Mouse (Mus musculus) lung, embryonic 14.5 days (tissue): Measurements from ENCODE around the gene Zzef1. TPM values are rescaled to one million over a fixed set of nuclear protein-coding genes. Genes with fewer than 3 reads are reported as not detected.

Experiments used
- ATAC-seq: fragments of 200-750 bp; cut with Nextera tagmentation; 2 replicates; pipeline ENCODE4 v1.8.0; 2017; ENCODE audit warnings: mild to moderate bottlenecking, moderate TSS enrichment, moderate library complexity; ENCODE audit not compliant: insufficient read depth
- DNase-seq: peaks from one replicate; pipeline ENCODE4 v3.0.0-alpha.2; 2015
- H3K27ac ChIP-seq: fragments of 300-500 bp; sonication (generic); 2 replicates; pipeline ENCODE4 v1.5.1; 2014; ENCODE audit warnings: low read depth, mild to moderate bottlenecking, moderate library complexity
- H3K27me3 ChIP-seq: fragments of 300-500 bp; sonication (generic); 2 replicates; pipeline ENCODE4 v1.6.1; 2014; ENCODE audit warnings: low read length, control low read depth; ENCODE audit not compliant: insufficient read depth
- H3K36me3 ChIP-seq: fragments of 300-500 bp; sonication (generic); 2 replicates; pipeline ENCODE4 v1.6.1; 2014; ENCODE audit warnings: control low read depth; ENCODE audit not compliant: insufficient read depth
- H3K4me1 ChIP-seq: fragments of 300-500 bp; sonication (generic); 2 replicates; pipeline ENCODE4 v1.6.1; 2014; ENCODE audit warnings: antibody characterized with exemption, control low read depth; ENCODE audit not compliant: insufficient read depth
- H3K4me2 ChIP-seq: fragments of 300-500 bp; sonication (generic); 2 replicates; pipeline ENCODE4 v1.6.1; 2014; ENCODE audit warnings: mild to moderate bottlenecking
- H3K4me3 ChIP-seq: fragments of 300-500 bp; sonication (generic); 2 replicates; pipeline ENCODE4 v1.5.1; 2014; ENCODE audit warnings: low read depth, low read length
- H3K9ac ChIP-seq: fragments of 300-500 bp; sonication (generic); 2 replicates; pipeline ENCODE4 v1.6.1; 2014
- H3K9me3 ChIP-seq: fragments of 300-500 bp; sonication (generic); 2 replicates; pipeline ENCODE4 v1.6.1; 2016; ENCODE audit warnings: low read depth, low read length, control low read depth
- CTCF ChIP-seq: IDR thresholded peaks from 2 replicates; pipeline ENCODE4 v1.5.1; 2016; ENCODE audit warnings: antibody characterized with exemption, low read depth
- whole genome bisulfite sequencing: fragments of 180-500 bp; shearing (Covaris S2); extraction: QIAGEN DNeasy Blood & Tissue Kit; methylation state at CpG from one replicate; pipeline ENCODE4 v1.1.7; 2014; 5-methylcytosine and 5-hydroxymethylcytosine counted together
- polyA plus RNA-seq: library from polyadenylated mRNA; unstranded; fragments of >200 nt; fragmentation: Nextera tagmentation; extraction: Ambion mirVana; gene quantifications from 2 replicates; pipeline ENCODE4 v1.2.1, GENCODE M21; 2014

Zzef1 gene
- polyA plus RNA-seq, 1 experiment from 2014 or later: 12.2 TPM

- ATAC-seq (no peak), DNase-seq (no peak)
- Histone ChIP-seq H3K27ac (no peak overlapping the region), H3K36me3 (peaks cover 53% of the 10 kb centered on the region), H3K9me3 (no peaks in the 10 kb centered on the region), H3K4me2 (no peak overlapping the region), H3K27me3 (no peaks in the 10 kb centered on the region), H3K4me3 (no peak overlapping the region), H3K4me1 (no peaks in the 10 kb centered on the region), H3K9ac (no peak overlapping the region)
- no peak for TF ChIP-seq CTCF
- 81% methylated on average over 1 of the region's 1 CpGs for whole genome bisulfite sequencing
Observed at GRCm38 (mm10) chr11:72892623-72893022, 96.6 kb downstream of the Zzef1 start.

GRCm38 (mm10) chr11:72908391-72908790, 112.4 kb downstream of the Zzef1 start:
- Histone ChIP-seq H3K9me3 (no peaks in the 10 kb centered on the region), H3K27me3 (no peaks in the 10 kb centered on the region), H3K27ac (no peak overlapping the region), H3K4me1 (no peaks in the 10 kb centered on the region), H3K9ac (no peak overlapping the region), H3K36me3 (peaks cover 56% of the 10 kb centered on the region), H3K4me3 (no peak overlapping the region), H3K4me2 (no peak overlapping the region)
- ATAC-seq (no peak), DNase-seq (no peak)
- 86% methylated on average over 4 of the region's 4 CpGs for WGBS
- TF ChIP-seq CTCF: no peak

- peaks cover 60% of the 10 kb centered on the region for H3K36me3 ChIP-seq
- no peak overlapping the region for H3K4me3 ChIP-seq
- no peak overlapping the region for H3K4me2 ChIP-seq
- ATAC-seq (no peak), DNase-seq (no peak)
- H3K9ac ChIP-seq: no peak overlapping the region
- H3K4me1 ChIP-seq: no peaks in the 10 kb centered on the region
- no peaks in the 10 kb centered on the region for H3K27me3 ChIP-seq
- WGBS: 78% methylated on average over 7 of the region's 7 CpGs
- no peak overlapping the region for H3K27ac ChIP-seq
- no peak for TF ChIP-seq CTCF
- no peaks in the 10 kb centered on the region for H3K9me3 ChIP-seq
Observed at GRCm38 (mm10) chr11:72917299-72917996, 121.4 kb downstream of the Zzef1 start.

GRCm38 (mm10) chr11:72923116-72923515, 127.1 kb downstream of the Zzef1 start:
- H3K9ac ChIP-seq: no peak overlapping the region
- TF ChIP-seq CTCF: no peak
- H3K4me2 ChIP-seq: no peak overlapping the region
- peaks cover 41% of the 10 kb centered on the region for H3K36me3 ChIP-seq
- WGBS: 16% methylated on average over 4 of the region's 4 CpGs
- ATAC-seq: peak; percentile 53; the same call in 1 of the 2 replicates
- peak; percentile 60 for DNase-seq
- H3K4me3 ChIP-seq: no peak overlapping the region
- no peaks in the 10 kb centered on the region for H3K9me3 ChIP-seq
- no peaks in the 10 kb centered on the region for H3K27me3 ChIP-seq
- H3K4me1 ChIP-seq: no peaks in the 10 kb centered on the region
- no peak overlapping the region for H3K27ac ChIP-seq

- Histone ChIP-seq H3K27ac (peak overlapping the region; percentile 64; the same call in 1 of the 2 replicates), H3K4me3 (no peak overlapping the region), H3K9me3 (no peaks in the 10 kb centered on the region), H3K36me3 (peaks cover 38% of the 10 kb centered on the region), H3K4me2 (no peak overlapping the region), H3K4me1 (no peaks in the 10 kb centered on the region), H3K27me3 (no peaks in the 10 kb centered on the region), H3K9ac (no peak overlapping the region)
- WGBS: 56% methylated on average over 1 of the region's 1 CpGs
- ATAC-seq (peak; percentile 62; the same call in 1 of the 2 replicates), DNase-seq (peak; percentile 39)
- no peak for TF ChIP-seq CTCF
Observed at GRCm38 (mm10) chr11:72924458-72924857, 128.4 kb downstream of the Zzef1 start.

GRCm38 (mm10) chr11:72925067-72925466, 129.0 kb downstream of the Zzef1 start:
- no peak for ATAC-seq
- H3K27ac ChIP-seq: peak overlapping the region; percentile 47
- H3K9me3 ChIP-seq: no peaks in the 10 kb centered on the region
- H3K4me2 ChIP-seq: no peak overlapping the region
- no peak for DNase-seq
- H3K9ac ChIP-seq: no peak overlapping the region
- no peaks in the 10 kb centered on the region for H3K4me1 ChIP-seq
- peaks cover 35% of the 10 kb centered on the region for H3K36me3 ChIP-seq
- no peak for TF ChIP-seq CTCF
- H3K4me3 ChIP-seq: no peak overlapping the region
- 40% methylated on average over 2 of the region's 2 CpGs for WGBS
- no peaks in the 10 kb centered on the region for H3K27me3 ChIP-seq

- Histone ChIP-seq H3K36me3 (peaks cover 28% of the 10 kb centered on the region), H3K4me1 (no peaks in the 10 kb centered on the region), H3K27ac (no peak overlapping the region), H3K9ac (no peak overlapping the region), H3K4me2 (no peak overlapping the region), H3K4me3 (no peak overlapping the region), H3K9me3 (no peaks in the 10 kb centered on the region), H3K27me3 (no peaks in the 10 kb centered on the region)
- ATAC-seq (0 out of 2 replicates have a peak, but pooled peaks have one; percentile 32), DNase-seq (peak; percentile 77)
- TF ChIP-seq CTCF: peak; percentile 97
- WGBS: 45% methylated on average over 13 of the region's 13 CpGs
Observed at GRCm38 (mm10) chr11:72926226-72926890, 130.3 kb downstream of the Zzef1 start.
